Mouse (Mus musculus): ENCODE results near the gene Synj2.

DNA sequence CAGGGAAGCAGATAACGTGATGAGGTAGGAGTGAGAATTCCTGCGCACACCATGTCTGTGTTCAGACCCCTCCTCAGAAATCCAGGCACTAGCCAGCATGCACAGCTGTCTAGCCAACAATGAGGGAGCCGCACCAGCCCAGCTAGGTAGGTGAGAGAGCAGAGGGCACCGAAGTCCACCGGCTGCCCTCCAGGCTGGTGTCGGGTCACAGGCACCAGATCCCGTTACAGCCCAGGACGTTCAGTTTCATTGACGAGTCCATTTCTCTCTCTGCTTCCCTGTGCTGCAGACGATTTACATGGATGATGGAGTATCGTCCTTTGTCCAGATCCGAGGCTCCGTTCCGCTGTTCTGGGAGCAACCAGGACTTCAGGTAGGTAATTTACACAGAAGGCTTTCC is 55.5 kb downstream of the Synj2 start:
- TF ChIP-seq POLR2A (IDR thresholded peaks at IDR 0.05; ENCODE audit: insufficient read depth, low read length) (no peak), CTCF (IDR thresholded peaks at IDR 0.05; ENCODE audit: low read depth, low read length) (no peak)
